Mouse (Mus musculus): Measurements from ENCODE around the gene Ugt2a1.

GRCm38 (mm10) chr5:87538111-87538510 is 47.4 kb upstream of the Ugt2a1 start, which contains the start of gene Sult1b1:
- TF ChIP-seq POLR2A (IDR thresholded peaks at IDR 0.05; ENCODE audit: low read depth, low read length): no peak
- no peak for TF ChIP-seq CTCF (IDR thresholded peaks at IDR 0.05; ENCODE audit: borderline replicate concordance, insufficient read depth, low read length)

Data from embryonic fibroblast, embryonic 13.5 days (primary cell).